ENCODE assay signal across 21 mouse cellular contexts in the genomic region with DNA sequence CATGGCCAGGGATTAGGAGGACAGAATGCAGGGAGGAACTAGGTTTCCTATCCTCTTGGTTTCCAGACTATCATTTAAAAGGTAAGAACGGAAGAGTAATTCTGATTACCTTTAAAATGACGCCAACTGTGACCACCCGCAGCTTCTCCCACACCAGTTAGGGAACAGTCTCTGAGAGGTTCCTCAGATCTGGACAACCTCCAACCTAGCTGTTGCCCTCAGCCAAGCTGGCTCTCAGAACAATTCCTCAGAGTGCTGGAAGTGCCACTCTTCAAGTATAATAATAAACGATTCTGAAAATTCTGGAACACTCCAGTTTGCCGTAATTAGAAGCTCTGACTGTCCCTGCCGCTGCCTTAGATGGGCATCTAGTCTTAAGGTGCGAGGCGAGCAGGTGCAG. TPM values are rescaled to one million over a fixed set of nuclear protein-coding genes. Genes with fewer than 3 reads are reported as not detected.
A peak's percentile ranks its signal among the peaks of the same experiment; 100 is the strongest.
DNase-seq lines count a peak whose midpoint lies in the region; ATAC-seq and TF ChIP-seq lines count a peak whose summit lies in the region.
"Had no signal": no experiment of that assay in that cellular context is flagged by ENCODE, and none has a peak within 500 bp of the region (broad histone marks: within the 10 kb centered on the region; RNA-seq: fewer than 3 reads in every experiment).

No protein-coding gene starts in this region.

- TF ChIP-seq CTCF in left cerebral cortex, adult 2 months (IDR thresholded peaks at IDR 0.05) = no peak

- peaks cover 35% of the 10 kb centered on the region for H3K36me3 ChIP-seq in kidney, embryonic 15.5 days

- H3K4me1 ChIP-seq in kidney, embryonic 15.5 days = peaks cover 3% of the 10 kb centered on the region; the same call in 1 of the 2 replicates

- intact Hi-C loops in left cerebral cortex, adult 2 months (cut with DNase I) = no loop called here

- H3K4me2 ChIP-seq in kidney, embryonic 15.5 days = no peak overlapping the region
- H3K4me2 ChIP-seq: forebrain, embryonic 13.5 days; hindbrain, embryonic 13.5 days; intestine, embryonic 15.5 days; limb, embryonic 15.5 days; liver, embryonic 15.5 days; midbrain, embryonic 12.5 days; neural tube, embryonic 15.5 days had no signal

- H3K4me3 ChIP-seq in left cerebral cortex, adult 2 months = no peak overlapping the region
- H3K4me3 ChIP-seq in kidney, embryonic 15.5 days (replicated peaks) = no peak overlapping the region
- H3K4me3 ChIP-seq: forebrain, embryonic 13.5 days; hindbrain, embryonic 13.5 days; intestine, embryonic 15.5 days; limb, embryonic 15.5 days; liver, embryonic 15.5 days; midbrain, embryonic 12.5 days; neural tube, embryonic 15.5 days had no signal

- no peak overlapping the region for H3K9ac ChIP-seq in kidney, embryonic 15.5 days
- H3K9ac ChIP-seq: forebrain, embryonic 13.5 days; hindbrain, embryonic 13.5 days; intestine, embryonic 15.5 days; limb, embryonic 15.5 days; liver, embryonic 15.5 days; midbrain, embryonic 12.5 days; neural tube, embryonic 15.5 days had no signal

- H3K27me3 ChIP-seq in kidney, embryonic 15.5 days = no peaks in the 10 kb centered on the region
- H3K27me3 ChIP-seq: forebrain, embryonic 13.5 days; hindbrain, embryonic 13.5 days; intestine, embryonic 15.5 days; limb, embryonic 15.5 days; liver, embryonic 15.5 days; midbrain, embryonic 12.5 days; neural tube, embryonic 15.5 days had no signal

- WGBS in kidney, embryonic 15.5 days = 89% methylated on average over 8 of the region's 8 CpGs

- H3K9me3 ChIP-seq in kidney, embryonic 15.5 days (replicated peaks) = no peaks in the 10 kb centered on the region
- H3K9me3 ChIP-seq: forebrain, embryonic 13.5 days; hindbrain, embryonic 13.5 days; intestine, embryonic 15.5 days; limb, embryonic 15.5 days; liver, embryonic 15.5 days; midbrain, embryonic 12.5 days; neural tube, embryonic 15.5 days had no signal

- no peak for ATAC-seq in kidney, embryonic 15.5 days (replicated peaks; ENCODE audit: low FRiP score)
- ATAC-seq: forebrain, embryonic 13.5 days; intestine, embryonic 15.5 days had no signal

- 0 out of 2 replicates have a peak overlapping the region, but pooled peaks have one; percentile 24 for H3K27ac ChIP-seq in left cerebral cortex, adult 2 months
- H3K27ac ChIP-seq in kidney, embryonic 15.5 days = no peak overlapping the region
- H3K27ac ChIP-seq: forebrain, embryonic 13.5 days; hindbrain, embryonic 13.5 days; intestine, embryonic 15.5 days; limb, embryonic 15.5 days; liver, embryonic 15.5 days; midbrain, embryonic 12.5 days; neural tube, embryonic 15.5 days had no signal

- DNase-seq in cerebellum, adult 11 months = peak; percentile 36
- no peak for DNase-seq in cerebellum, postnatal 4 days (ENCODE audit: low spot score in 2 of 2)
- DNase-seq in left cerebral cortex, adult 2 months (ENCODE audit: extremely low spot score in 1 of 2, low spot score in 2 of 2) = no peak
- no peak for DNase-seq in left cerebral cortex, adult 18-20 months (ENCODE audit: low spot score in 2 of 2)
- peak; percentile 33 to 47 for DNase-seq in cerebellum, postnatal 36 days
- DNase-seq in lung, postnatal 36 days = peak; percentile 69
- DNase-seq in c-Kit-positive CD71-positive TER-119-positive erythroid progenitor cells, embryonic 14.5 days (ENCODE audit: low spot score) = no peak
- DNase-seq: adrenal gland, adult 8-10 months; gastrocnemius, postnatal 14 days; thymus, postnatal 36 days had no signal

RNA-seq across cellular contexts. Expression of a gene that starts 16.0 kb away (rescaled TPM):
- 10 to 100 TPM; 17.6 to 20.5 TPM for total RNA-seq in left cerebral cortex, adult 2 months (2021)
- total RNA-seq in left cerebral cortex, adult 18-20 months (2021) = 10 to 100 TPM; 20.8 to 22.5 TPM
- polyA plus RNA-seq in kidney, embryonic 15.5 days (2015; fragmentation: Nextera tagmentation; extraction: Ambion mirVana) = 58.7 and 62.9 TPM in 2 replicates

RNA-seq across cellular contexts. Expression of a gene that starts 44.2 kb away (rescaled TPM):
- total RNA-seq in left cerebral cortex, adult 2 months (2021) = 10 to 100 TPM in 1 of 2 experiments, 1 to 10 TPM in 1; 8.5 to 11.7 TPM
- 10 to 100 TPM; 10.4 to 12.2 TPM for total RNA-seq in left cerebral cortex, adult 18-20 months (2021)
- 1.1 and 3.9 TPM in 2 replicates for polyA plus RNA-seq in kidney, embryonic 15.5 days (2015; fragmentation: Nextera tagmentation; extraction: Ambion mirVana)
- total RNA-seq: common myeloid progenitor, adult 5-6 weeks had no signal
- polyA plus RNA-seq: embryonic facial prominence, embryonic 11.5 days; large intestine, adult 2 months had no signal

RNA-seq across cellular contexts. Expression of a gene that starts 44.3 kb away (rescaled TPM):
- total RNA-seq in left cerebral cortex, adult 2 months (2021) = 100 to 1,000 TPM; 131 to 135 TPM
- total RNA-seq in left cerebral cortex, adult 18-20 months (2021) = 100 to 1,000 TPM; 170 to 179 TPM
- polyA plus RNA-seq in kidney, embryonic 15.5 days (2015; fragmentation: Nextera tagmentation; extraction: Ambion mirVana) = 66.2 and 161 TPM in 2 replicates

Comparison
In these comparisons a context has a peak if more than half of its experiments do, and no peak if none do; other contexts are left out.
1. DNase-seq: peak in cerebellum, adult 11 months (single experiment), cerebellum, postnatal 36 days (2 of 2) and lung, postnatal 36 days (single experiment); none in cerebellum, postnatal 4 days (0 of 2), left cerebral cortex, adult 2 months (0 of 2), left cerebral cortex, adult 18-20 months (0 of 2) and c-Kit-positive CD71-positive TER-119-positive erythroid progenitor cells, embryonic 14.5 days (single experiment).